Mouse (Mus musculus) gastrocnemius, postnatal 4 days (tissue): ENCODE results near the gene Nqo1. TPM values are rescaled to one million over a fixed set of nuclear protein-coding genes. Genes with fewer than 3 reads are reported as not detected.
A peak's percentile ranks its signal among the peaks of the same experiment; 100 is the strongest.

ENCODE experiments used
- DNase-seq, 2 experiments: peaks; one replicate each; pipeline ENCODE4 v3.0.0; 2021 to 2022; ENCODE audit warnings: low spot score in 2 of 2, mixed read lengths in 2 of 2
- long read RNA-seq, 2 experiments: library from polyadenylated mRNA; stranded (forward); transcript quantifications; one replicate each; pipeline ENCODE4 v2.0.0; 2021
- total RNA-seq, 2 experiments: library from RNA; stranded (reverse); gene quantifications; 2 replicates each; pipeline ENCODE4 v1.2.3; 2021

Nqo1 gene
- total RNA-seq, result 1 to 10 TPM; 2.6 to 2.9 TPM
- long read RNA-seq, experiment 1, partial matches to known transcripts, result 0 of 2 reads
- long read RNA-seq, experiment 1, other reads (novel, unspliced or antisense), result 0 of 2 reads
- long read RNA-seq, experiment 2, partial matches to known transcripts, result 0 of 3 reads
- long read RNA-seq, experiment 2, other reads (novel, unspliced or antisense), result 0 of 3 reads

DNA sequence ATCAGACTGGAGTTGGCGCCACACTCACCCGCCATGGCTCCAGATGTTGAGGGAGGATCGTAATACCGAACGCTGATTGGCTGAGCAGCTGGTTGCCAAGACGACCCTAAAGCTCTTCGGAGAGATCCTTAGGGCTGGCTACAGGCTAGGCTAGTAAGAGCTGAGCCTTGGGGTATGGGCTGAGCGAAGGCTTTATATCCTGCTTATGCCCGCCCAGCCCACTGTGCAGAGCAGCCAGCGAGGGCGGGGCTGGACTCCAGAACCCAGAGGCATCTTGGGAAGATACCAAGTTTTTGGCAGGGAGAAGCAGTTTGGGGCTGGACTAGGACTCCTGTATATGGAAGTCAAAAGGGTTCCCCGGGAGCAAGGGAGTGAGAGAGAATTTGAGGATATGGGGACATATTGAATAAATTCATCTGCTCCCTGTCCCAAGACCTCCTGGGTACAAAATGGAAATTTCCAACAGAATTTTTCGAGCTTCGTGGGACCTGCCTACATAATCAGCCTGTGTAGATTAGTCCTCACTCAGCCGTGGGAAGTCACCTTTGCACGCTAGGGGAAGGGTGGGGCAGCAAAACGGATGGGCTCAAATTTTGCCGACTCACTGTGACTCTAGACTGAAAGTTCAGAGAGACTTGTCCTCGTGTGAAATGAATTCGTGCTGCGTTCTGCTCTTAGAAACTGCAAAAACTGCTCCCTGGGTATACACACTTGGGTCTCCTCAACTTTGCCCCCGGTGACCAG, at the start of gene Nqo1:
Nqo1 (minus strand) TSS at position 169 of the 744 bp plus-strand sequence.
- DNase-seq, result peak; percentile 55 to 83

- DNase-seq, result no peak
Measured at GRCm38 (mm10) chr8:107451414-107452066, 48.5 kb upstream of the Nqo1 start.

DNA sequence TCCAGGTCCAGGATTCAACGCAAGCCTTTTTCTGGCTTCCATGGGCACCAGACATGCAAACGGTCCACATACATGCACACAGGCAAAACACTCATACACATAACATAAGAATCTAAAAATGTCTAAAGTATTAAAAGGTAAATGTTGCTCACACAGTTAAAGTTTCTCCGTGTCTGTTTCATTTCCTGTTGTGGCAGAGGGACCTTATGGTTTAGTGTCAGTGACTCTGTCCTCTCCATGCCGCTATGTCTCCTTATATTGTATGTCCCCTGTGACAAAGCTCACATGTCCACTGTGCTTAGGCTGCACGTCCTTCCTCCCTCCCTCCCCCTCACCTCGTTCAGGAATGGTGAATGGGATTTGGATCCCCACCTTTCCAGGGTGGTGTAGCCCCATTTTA, 46.6 kb upstream of the Nqo1 start:
- no peak for DNase-seq

GRCm38 (mm10) chr8:107449130-107449529, 46.1 kb upstream of the Nqo1 start:
- DNase-seq, result no peak

GRCm38 (mm10) chr8:107448382-107448889, 45.4 kb upstream of the Nqo1 start:
- no peak for DNase-seq

DNA sequence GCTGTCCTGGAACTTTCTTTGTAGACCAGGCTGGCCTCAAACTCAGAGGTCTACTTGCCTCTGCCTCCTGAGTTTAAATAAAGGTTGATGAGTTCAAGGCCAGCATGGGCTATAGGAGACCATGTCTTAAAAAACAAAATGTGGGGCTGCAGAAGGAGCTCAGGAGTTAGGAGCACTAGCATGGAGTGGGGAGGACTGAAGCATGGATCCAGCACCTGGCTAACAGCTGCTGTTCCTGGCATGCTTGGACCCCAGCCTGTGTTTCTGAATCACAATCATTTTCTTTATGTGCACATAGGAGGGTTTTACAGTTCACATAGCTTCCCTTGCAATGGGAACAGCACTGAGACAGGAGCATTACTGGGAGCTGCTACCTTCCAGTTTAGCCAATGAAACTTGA, 44.7 kb upstream of the Nqo1 start:
- DNase-seq, result no peak

DNA sequence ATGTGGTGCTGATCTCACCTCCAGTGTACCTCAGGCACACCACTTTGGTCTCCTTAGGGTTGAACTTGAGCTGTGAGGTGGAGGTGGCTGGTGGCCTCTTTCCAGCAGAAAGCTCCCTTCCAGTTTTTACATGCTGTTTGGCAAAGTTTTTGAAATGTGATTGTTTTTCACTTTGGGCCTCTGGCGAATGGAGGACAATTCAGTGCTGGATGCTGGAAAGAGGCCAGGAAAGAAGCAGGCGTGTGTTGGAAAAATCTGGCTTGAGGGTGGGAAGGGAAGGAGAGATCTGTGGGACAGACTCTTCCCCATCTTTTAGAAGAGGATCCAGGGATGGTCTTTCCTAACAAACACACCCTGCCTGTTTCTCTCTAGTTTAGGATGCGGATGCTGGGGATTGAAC, 41.6 kb upstream of the Nqo1 start:
- DNase-seq, result peak in 1 of 2 experiments; percentile 18

- no peak for DNase-seq
Measured at GRCm38 (mm10) chr8:107439880-107440625, 37.0 kb upstream of the Nqo1 start.

GRCm38 (mm10) chr8:107437711-107438110, 34.7 kb upstream of the Nqo1 start:
- no peak for DNase-seq

DNA sequence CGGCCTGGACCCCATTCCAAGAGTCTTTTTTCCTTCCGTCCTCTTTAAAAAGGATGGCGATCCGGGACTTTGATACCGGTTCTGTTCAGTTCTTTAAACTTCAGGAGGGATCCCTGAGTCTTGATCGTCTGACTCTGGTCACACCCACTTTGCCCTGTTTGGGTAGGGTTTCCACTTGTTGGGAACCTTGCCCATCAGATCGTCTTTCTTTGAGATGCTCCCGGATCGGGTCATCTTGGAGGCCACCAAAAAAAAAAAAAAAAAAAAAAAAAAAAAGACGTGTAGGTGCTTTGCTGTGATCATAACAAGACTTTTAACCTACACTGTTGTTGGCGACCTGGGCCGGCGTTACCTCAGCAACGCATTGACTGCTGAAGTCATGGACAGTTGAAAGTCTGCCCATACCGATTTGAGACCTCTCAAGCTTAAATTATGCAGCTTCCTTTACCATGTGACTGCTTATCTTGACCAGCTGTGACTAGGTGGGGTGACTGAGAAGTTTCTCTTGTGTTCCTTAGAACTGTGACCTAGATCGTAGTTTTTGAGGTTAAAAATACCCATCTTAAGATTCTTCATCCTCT, 33.9 kb upstream of the Nqo1 start:
- no peak for DNase-seq

GRCm38 (mm10) chr8:107435962-107436831, 33.2 kb upstream of the Nqo1 start, which contains the start of gene Wwp2:
Gene Wwp2 (plus strand): TSS chr8:107436365.
- peak; percentile 65 to 82 for DNase-seq

GRCm38 (mm10) chr8:107435421-107435961, 32.5 kb upstream of the Nqo1 start:
- no peak for DNase-seq

DNA sequence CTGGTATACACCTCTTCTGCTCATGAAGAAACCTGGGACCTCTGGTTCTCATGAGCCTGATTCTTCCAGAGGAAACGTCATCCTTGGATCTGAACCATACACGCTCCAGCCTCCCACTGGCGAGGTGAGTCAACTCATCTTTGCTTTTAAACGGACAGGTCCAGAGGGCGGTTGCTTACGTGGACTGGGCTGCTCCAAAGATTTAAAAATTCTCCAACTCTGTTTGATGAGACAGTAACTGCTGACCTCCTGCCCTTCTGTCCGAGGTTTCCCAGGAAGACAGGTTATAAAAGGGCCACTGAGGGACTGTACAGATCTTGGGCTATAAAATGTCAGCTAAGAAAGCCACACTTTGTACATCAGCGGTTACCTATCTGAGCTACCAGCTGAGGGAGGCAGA, 27.8 kb upstream of the Nqo1 start:
- DNase-seq, result no peak

GRCm38 (mm10) chr8:107425230-107425597, 22.2 kb upstream of the Nqo1 start:
- DNase-seq, result no peak

DNA sequence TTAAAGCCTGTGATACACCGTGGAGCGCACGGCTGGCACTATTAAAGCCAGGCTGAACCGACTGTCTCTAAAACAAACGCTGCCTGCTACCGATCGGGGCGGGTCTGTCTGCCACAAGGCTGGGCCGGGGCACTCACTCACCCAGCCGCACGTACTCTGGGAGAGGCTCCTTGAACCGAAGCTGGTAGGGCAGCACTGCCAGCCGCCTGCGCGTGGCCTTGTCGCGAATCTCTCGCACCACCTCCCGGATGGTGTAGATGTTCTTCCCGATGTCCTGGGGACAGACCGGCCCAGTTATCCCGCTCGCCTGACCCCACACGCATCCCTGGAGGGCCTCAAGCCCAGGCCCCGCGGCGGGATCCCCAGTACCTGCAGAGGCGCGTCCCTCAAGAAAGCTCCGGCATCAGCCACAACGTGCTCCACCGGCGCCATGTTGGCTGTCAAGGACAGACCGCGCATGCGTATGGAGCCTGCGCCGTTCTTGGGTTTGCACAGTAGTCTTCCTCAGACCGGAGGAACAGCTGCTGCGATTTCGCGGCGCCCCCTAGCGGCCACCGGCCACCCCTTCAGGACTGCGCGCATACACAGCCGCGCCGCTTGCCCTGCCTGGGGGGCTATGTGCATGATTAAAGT, 21.7 kb upstream of the Nqo1 start, which contains the start of gene Nob1:
Nob1 (minus strand) TSS at position 455 of the 633 bp plus-strand sequence.
- peak; percentile 97 to 98 for DNase-seq

DNA sequence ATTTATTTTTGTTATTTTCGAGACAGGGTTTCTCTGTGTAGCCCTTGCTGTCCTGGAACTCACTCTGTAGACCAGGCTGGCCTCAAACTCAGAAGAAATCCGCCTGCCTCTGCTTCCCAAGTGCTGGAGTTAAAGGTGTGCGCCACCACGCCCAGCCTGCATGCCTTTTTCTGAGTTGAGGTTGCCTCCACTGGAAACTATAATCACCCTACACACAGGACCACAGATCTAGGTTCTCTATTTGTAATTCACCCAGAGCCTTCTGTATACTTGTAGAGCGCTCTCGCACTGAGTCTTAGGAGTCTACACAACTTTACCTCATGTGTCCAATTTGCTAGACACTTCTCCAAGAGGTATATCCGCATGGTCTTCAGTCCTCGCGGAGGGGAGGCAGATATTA, 21.2 kb upstream of the Nqo1 start:
- no peak for DNase-seq

DNA sequence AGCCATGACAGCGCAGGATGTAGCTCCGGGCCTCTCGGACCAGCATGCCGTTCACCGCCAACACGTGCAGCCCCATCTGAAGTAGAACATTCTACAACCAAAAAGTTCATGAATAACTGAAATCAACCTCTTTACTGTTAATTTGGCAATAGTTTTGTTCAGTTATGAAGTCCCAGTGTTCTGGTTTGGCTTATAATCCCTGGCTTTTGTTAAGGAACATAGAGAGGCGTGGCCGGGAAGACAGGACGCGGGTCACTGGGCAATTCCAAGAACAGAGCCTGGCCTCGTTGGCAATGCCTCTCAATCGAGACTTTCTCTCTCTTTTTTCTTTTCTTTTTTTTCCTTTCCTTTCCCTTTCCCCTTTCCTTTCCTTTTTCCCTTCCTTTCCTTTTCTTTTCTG, 14.0 kb upstream of the Nqo1 start:
- no peak for DNase-seq

- no peak for DNase-seq
Measured at GRCm38 (mm10) chr8:107413881-107414280, 10.9 kb upstream of the Nqo1 start.

DNA sequence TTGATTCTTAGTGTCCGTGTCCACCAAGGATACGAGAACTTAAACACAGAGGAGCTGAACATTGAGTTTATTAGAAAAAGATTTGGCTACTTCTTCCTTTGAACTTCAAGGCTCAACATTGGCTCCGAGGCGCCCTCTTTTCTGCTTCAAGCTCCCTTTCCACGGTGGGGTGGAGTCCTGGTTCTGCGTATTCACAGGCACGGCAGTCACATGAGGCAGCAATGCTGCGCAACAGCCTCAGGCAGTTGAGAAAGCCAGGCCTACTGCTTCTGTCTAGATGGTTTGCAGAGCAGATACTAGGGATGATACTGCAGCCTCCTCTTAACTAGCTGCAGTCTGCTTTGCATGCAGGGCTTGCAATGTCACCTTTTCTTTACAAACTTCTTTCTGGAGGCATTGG, 9.5 kb upstream of the Nqo1 start:
- DNase-seq, result no peak
